Mouse (Mus musculus) right cerebral cortex, postnatal 14 days (tissue): ENCODE measurements at regions not wholly inside any gene's neighbourhood (a gene's known extent, or its start where the extent isn't known, plus 50 kb on each side); places are given as distances from the start of the nearest gene placed in this dataset.

ENCODE experiments used
- DNase-seq: peaks from one replicate; pipeline ENCODE4 v3.0.0; 2022

DNA sequence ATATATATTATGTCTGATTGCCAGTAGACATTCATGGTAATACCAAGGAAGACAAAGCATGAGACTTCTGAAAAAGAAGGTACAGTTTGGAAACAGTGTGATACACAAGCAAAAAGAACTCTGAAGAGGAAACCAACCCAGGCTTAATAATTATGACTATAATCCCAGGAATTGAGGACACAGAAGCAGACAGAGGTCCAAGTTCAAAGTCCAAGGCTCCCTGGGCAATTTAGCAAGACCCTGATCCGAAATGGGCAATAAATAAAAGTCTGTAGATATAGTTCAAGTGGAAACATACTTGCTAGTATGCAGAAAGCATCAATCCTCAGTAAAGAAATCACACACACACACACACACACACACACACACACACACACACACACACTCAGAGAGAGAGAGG, 2618.7 kb upstream of the Gm7489 start:
- no peak for DNase-seq

DNA sequence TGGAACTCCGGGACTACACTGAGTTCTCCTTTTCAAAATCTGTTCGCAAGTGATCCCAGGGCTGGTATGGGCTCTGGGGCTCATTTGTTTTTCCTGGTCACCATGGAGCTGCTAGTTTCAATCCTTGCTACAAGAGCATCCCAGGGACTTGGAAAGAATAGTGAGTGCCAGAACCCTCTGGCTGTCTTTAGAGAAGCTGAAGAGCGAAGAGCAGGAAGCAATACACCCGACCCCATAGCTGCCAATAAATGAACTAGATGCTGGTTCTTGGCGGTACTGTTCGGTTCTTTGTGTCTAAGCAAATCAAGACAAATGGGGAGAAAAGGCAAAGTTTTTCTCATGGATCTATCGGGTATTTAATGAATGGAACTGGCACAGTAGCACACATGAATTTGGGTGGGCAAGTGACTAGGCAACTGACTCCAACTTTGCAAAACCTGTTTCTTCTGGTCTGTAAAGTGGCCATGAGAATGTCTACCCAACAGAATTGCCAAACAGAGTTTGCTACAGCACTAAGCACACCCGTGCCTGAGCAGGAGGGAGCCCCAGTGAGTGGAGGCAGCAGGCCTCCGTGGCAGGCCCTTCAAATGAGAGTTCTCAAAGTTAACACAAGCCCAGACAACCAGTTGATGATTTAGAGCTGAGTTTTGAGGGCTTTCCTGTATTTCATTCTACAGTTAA, 2612.9 kb upstream of the Gm7489 start:
- DNase-seq = no peak

DNA sequence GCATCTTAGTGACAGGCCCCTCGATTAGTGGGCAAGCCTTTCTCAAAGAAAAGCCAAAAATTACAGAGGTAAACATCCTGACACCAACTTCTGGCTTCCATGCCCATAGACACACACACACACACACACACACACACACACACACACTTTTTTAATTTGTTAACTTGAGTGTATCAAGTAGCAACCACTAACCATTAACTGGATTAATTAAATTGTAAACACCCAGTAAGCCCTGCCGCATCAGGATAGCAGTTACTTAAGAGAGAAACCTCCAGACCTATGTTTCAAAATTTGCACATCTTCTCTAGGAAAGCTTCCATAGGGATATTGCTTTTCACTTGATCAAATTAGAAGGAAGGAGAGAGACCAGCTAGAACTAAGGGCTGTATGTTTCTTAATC, 2599.4 kb upstream of the Gm7489 start:
- DNase-seq = no peak

DNA sequence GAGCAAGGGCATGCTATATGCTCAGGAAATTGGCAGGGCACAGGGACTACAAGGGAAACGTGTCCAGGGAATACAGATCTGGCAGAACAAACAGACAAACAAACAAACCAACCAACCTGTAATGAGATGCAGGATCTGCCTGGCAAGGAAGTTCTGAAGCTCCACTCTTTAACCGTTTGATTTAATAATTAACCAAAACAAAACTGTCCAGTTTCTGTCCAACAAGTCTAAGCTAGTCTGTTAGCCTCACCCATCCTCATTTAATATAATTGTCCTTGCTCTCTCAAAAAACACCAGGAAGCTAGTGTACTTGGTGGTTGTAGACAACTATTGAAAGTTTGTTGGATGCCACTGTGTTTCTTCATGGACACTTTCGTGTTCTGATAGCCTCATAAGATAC, 2598.4 kb upstream of the Gm7489 start:
- DNase-seq = no peak

DNA sequence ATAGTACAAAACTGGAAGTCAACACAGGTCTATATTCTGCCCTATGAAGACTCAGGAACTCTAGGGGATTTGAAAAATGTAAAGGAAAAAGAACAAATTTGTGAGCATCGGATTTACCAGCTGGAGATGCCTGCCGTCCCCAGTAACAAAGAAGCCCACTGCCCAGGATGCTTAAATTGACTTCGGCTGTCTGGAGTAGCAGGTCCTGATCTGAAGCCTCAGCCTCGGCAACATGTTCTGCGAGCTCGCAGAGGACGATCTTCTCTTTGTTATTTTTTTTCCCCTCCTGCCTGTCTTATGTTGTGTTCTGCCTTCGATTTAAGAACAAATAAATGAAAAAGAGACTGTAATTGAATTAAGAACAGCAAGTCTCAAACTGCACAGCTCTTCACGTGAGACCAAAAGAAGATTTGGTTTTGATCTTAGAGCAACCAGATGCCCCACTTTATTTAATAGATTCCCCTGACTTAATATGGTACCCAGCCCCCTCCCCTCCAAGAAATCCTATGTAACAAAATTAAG, 2595.7 kb upstream of the Gm7489 start:
- DNase-seq = no peak

DNA sequence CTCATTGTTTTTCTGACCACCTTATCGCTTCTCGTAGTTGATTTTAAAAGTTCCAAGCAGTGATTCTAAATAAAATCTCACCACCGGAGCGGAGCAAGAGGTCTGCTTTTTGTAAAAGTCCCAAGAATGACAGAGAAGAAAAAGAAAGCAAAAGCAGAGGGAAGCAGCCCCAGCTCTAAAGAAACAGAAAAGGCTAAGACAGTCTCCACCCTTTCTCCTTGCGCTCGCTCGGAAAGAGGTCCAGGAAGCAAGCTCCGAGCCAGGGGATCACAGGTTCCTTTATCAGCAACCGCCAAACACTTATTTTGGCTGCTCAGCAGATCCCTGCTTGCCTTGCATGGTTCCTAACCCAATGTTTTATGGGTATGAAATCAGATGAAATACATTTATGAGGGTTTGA, 2594.8 kb upstream of the Gm7489 start:
- DNase-seq = no peak

DNA sequence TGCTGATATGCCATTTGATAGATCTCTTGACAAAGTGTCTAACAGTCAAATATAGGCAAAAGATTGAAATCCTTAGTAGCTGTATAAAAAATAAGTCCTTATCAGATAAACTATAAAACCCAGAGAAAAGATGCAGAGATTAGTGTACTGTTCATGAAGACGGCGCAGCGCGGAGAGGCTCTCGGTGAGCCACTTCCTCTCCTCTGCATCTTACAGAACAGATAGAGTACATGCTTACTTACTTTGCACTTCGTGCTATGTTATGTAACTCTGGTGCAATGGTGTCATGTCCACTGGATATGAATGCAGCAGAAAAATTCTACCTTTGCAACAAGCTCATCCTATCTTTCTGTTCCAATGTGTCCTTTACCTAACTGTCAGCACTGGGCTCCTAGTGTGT, 2593.5 kb upstream of the Gm7489 start:
- no peak for DNase-seq

DNA sequence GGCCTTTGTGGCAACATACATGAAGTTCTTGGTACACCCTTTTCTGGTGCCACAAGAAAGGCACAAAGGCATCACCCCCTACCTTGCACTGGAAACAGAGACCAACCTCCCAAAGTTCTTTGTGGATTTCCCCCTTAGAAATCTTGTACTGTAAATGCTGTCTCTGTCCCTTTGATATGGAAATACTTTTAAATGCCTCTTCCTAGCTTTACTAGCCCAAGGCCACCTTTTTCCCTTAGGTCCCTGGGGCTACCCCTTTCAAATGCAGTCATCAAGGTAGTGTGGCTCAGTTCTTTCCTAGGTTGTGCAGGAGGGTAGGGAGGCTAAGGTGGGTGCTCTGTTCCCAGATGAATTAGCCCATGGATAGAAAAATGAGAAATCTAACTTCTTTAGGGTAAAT, 2587.9 kb upstream of the Gm7489 start:
- no peak for DNase-seq

DNA sequence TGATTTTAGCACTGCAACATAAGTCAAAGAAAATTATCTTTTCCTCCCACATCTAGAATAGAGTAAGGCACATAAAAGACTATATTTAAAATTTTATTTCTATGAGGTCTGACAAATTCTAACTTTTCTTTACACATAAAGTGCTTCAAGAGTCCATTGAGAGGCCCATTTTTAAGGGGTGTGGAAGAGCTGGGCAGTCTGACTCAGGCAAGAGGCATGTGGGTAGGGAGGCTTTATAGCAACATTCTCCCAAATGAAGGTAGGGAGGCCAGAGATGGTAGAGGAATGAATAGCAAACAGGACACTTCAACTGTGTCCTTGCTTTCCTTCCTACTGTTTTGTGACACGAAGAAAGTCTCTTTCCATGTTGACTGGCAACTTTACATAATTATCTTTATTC, 2566.6 kb upstream of the Gm7489 start:
- no peak for DNase-seq

DNA sequence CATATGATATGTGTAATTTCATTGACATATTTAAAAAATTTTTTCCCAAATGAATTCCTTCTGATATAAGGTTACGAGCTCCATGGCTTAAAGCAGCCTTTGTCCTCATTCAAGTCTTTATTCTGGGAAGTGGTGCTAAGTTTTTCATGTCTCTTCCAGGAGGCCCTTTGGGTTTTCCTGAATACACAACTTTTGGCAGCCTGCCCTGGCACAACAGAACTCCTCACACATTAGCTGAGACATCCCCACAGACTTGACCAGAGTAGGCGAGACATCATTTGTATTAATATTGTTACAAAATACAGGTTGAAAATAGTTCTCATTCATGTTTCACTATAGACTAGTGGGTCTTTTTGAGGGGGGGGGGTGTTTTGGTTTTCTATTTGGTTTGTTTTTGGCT, 2565.9 kb upstream of the Gm7489 start:
- no peak for DNase-seq

DNA sequence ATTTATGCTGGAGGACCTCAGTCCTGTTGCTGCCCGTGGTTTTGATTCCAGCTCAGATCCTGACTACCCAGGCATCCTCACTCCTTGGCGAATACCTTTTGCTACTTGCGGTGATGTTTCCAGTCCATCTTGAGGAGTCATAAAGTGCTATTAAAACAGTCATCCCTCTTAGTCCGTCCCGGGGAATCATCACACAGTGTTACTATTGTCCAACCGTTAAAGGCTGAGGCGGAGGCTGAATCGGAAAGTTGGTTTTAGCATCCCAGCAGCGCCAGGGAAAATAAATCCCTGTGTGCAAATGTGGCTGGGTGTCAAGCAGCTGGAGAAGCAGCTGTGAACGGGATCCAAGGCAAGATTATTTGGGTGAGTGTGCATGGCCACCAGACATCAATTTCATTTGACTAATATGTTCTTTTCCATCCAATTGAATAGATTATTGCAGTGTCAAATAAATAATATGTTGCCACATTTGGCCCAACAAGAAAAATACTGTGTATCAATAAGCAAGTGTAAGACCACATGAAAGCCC, 2564.3 kb upstream of the Gm7489 start:
- no peak for DNase-seq

DNA sequence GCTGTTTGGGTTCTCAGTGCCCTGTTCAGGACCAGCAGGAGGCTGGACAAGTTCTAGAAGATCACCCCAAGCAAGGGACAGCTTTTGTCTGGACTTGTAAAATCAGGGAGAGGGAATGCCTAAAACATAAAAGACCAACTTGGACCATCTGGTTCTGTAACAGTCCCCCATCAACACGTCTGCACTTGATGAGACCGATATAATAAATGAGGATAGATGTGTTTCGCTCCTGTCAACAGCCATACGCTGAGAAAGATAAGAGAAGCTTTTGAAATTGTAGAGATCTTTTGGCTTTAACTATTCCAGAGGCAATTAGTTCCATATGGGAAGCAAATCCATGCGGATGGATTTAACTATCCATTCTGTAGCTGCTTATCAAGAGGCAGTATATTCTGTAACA, 2561.4 kb upstream of the Gm7489 start:
- no peak for DNase-seq

DNA sequence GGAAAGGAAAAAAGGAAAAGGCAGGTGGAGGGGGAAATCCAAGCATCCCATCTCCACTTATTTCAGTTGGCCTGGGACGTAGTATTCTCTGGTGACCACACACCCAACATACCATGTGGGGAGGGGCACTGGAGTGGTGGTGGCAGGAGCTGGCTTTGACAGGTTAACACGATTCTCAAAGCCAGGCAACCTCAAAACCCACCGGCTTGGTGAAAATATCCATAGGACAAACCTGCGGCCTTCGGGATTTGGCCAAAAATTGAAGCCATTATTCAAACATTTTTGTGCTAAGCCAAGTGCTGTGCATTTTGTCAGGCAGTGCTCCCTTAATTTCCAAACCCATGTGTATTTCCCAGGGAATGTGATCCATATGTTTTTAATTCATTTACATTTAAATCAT, 2560.5 kb upstream of the Gm7489 start:
- no peak for DNase-seq

DNA sequence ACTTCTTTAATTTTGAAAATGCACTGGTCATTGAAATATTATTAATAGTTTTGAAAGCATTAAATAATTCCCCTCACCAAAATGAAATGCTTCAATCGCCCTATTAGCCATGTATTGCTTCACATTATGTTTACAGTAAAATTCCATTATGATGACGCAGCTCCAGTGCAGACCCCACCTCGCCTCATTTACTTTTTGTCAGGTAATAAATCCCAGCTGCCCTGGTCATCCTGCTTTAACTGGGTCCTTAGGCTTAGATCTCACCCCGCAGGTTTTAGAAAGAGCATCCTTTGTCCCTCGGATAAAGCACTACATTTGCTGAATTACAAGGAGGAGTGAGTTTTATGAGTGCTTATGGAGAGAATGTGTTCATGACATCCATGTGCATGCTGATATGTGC, 2557.0 kb upstream of the Gm7489 start:
- DNase-seq = no peak

DNA sequence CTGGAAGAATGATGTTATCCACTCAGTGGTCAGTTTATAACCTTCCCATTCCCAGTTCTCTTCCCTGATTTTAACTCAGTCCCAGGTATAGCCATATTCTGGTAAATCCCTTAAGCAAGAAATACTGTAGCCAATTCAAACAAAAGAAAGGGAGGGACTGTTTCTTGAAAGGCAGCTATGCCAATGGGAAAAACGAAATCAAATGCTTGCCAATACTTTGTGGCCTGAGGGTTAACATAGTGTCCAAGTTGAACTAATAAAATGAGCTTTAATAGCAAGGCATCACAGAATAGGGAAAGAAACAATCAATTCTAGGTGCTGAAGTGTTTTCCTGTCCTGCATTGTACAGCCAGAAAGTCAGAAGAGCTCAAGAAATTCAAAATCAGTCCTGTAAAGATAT, 2548.3 kb upstream of the Gm7489 start:
- DNase-seq = no peak

DNA sequence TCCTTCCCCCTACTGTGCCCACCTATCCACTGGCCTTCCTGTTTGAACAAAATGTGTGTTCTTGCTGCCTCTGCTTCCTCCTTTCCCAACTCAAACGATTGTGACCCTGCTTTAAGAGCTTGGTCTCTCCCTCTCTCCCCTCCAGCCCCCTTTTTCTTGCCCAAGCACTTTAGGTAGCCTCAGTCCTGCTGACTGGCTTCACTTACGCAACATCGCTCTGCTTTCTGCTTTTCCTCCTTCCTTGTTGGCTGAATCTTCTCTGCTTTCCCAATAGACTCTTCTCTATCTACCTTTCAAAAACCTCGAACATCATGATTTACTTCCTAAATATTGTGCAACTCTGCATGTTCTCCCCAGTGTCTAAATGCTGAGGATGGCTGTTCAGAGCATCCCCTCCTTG, 2538.4 kb upstream of the Gm7489 start:
- no peak for DNase-seq

DNA sequence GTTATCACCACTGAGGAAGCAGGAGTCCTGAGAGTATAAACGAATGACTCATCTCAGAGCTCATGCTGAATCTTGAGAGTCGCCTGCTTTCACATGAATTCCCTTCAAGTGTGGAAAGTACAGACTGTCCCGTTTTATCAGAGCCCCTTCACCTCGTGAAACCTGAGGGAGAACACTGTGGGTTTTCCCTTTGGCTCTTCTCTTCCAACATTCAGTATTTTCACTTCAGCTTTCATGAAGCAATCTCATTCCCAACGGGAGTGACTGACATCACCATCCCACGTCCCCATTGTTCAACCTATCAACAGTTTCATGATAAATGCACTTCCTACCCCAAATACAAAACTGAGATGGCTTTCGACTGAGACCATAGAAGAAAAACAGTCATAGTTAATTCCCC, 2521.3 kb upstream of the Gm7489 start:
- DNase-seq = no peak

DNA sequence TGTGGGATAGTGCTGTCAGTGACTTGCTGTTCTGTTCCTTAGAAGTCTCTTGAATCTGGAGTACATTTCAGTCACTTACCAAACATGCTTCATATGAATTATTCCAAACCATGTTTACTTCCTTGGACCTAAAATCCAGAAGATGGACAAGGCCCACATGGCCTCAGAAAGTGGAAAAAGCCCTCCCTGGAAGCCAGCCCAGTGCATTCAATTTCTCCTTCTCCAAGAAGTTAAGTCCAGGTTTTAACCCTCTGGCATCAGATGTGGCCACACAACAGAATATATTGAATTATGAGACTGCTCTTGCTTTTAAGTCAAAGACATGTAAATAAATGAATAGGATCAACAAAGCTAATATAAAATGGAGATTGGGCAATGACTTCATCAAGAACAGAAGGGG, 2513.5 kb upstream of the Gm7489 start:
- no peak for DNase-seq

DNA sequence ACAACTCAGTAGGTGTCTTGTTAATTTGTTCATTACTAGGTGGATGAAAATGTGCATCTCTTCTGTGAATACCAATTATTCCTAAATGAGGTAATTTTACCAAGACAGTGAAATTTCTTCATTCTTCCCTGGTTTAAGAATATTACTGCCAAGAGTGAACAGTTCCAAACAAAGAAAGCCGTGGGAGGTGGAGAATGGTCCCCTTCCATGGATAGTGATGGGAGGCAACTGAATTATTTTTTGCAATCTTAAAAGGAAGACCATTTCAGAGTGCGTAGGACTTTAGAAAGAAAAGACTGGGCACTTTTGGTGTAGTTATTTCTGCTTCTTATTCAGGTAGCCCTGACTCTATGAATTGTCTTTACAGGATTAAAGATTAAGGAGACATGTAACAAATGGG, 2494.3 kb upstream of the Gm7489 start:
- no peak for DNase-seq

DNA sequence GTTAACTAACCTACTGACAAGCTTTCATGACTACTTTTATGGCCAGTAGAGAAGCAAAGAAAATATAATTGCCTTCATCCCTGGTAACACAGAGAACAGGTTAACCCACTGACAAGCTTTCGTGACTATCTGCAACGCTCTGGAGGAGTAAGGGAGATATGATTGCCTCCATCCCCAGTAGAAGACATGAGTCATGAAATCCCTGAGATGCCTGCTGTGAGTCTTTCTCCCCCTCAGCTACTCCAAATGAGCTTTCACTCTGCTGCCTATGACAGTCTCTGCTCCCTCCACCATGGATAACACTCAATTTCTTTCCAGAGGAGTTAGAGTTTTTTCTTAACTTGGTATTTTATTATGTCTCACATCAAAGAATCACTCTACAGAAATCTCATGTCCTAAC, 2493.4 kb upstream of the Gm7489 start:
- DNase-seq = no peak

DNA sequence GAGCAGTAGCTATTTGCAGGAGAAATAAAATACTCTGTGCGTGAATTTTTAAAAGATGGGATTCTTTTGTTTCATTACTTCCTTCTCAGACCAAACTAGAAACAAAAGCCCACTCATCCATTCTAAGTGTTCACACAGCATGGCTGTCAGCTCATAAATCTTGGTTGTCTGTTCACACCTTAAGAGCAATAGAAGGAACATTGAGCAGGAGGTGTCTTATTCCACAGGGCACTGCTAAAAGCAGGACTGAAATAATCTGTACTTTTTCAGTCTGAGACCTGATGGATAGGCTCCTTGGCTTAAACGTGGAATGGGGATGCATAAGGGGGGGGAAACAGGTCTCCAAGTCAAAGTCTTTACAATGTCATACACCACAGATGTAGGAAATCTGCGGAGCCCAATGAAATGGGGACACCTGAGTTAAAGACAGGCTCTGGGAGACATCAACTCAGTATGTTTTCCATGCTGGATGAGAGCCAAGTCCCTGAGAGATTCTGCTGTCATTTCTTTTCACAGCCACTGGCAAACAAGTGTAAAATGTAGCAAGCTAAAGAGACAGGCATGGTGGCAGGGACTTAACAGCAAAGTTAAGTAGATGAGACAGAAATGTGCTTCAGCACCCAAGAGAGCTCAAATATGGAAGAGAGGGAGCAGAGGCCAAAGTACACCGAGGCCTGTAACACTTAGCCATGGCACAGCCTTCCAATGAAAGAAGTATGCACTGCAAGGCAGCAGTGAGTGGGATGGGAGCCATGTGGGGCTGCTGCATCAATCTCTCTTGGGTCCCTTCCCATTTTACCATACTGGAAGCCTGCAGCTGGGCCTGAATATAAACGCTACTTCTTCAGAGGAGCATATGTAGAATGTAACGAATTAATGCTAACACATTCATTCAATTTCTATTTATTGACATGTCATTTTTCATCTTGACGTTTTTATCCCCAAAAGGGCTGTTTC, 2492.0 kb upstream of the Gm7489 start:
- peak; percentile 5 for DNase-seq

DNA sequence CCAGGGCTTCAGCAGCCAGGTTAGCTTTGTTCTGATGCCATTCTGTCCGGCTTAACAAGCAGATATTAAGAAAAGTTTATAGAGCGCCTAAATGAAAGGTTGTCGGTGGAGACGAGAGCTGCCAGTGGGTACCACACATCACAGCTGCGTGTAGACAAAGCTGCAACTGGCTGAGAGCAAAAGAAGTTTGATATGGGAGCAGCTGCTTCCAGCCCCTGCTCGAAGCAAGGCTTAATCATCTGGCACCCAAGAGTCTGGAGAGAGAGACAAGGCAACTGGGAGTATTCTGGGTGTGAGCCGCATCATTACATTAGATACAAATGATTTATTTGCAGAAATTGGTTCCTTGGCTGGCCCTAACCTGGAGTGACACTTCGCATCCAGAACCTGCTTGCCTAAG, 2488.7 kb upstream of the Gm7489 start:
- no peak for DNase-seq

DNA sequence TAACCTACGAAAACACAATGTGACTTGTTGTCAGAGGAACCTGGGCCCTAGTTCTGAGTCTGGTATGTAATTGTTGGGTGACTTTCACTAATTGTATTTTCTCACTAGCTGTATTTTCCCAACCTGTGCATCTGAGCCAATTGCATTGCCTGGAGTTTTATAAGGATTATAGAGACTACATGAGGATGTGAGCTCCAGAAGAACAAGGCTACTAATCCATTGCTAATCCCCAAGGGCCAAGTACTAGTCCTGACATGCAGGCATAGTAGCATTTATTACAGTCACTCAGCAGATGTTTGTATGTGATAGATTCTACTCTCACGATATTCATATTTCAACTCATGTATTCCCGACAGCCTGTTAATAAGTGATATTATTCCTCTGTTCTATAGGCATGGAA, 2481.1 kb upstream of the Gm7489 start:
- DNase-seq = no peak

DNA sequence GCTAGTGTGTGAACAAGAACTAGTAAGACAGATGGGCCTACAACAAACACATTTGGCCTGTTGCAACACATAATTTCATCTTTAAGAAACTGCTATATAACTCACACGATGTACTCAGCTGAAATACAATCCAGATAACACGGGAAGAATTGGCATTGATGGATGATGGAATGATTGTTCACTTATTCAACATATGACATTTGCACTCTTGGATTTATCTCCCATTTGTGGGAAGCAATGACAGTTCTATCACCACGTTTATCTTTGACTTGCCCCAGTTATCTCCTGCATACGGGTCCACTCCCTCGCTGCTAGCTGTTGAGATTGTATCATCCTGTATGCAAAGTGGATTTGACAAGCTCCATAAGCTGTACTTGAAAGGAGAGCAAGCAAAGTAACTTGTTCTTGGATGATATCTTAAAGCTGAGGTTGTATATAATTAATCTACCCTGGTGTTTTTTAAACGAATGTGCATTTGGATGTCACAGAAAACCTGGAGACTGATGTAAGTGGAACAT, 2474.9 kb upstream of the Gm7489 start:
- no peak for DNase-seq
